Mouse (Mus musculus): ENCODE data around the gene Cyld. TPM values are rescaled to one million over a fixed set of nuclear protein-coding genes. Genes with fewer than 3 reads are reported as not detected.

Gene Cyld
- polyA plus RNA-seq, 1 experiment from 2014 or later: 14.4 TPM

- ATAC-seq (ENCODE audit: insufficient read depth): no peak
- Histone ChIP-seq H3K4me3 (ENCODE audit: low read depth, low read length) (no peak overlapping the region), H3K9ac (no peak overlapping the region), H3K9me3 (ENCODE audit: low read depth, low read length) (no peaks in the 10 kb centered on the region), H3K27ac (ENCODE audit: low read depth) (no peak overlapping the region), H3K4me2 (no peak overlapping the region), H3K27me3 (ENCODE audit: insufficient read depth, low read length) (no peaks in the 10 kb centered on the region), H3K4me1 (ENCODE audit: insufficient read depth) (peaks cover 8% of the 10 kb centered on the region), H3K36me3 (ENCODE audit: insufficient read depth) (no peaks in the 10 kb centered on the region)
- TF ChIP-seq CTCF (IDR thresholded peaks at IDR 0.05; ENCODE audit: low read depth): no peak
- 79% methylated on average over 6 of the region's 6 CpGs for WGBS
- DNase-seq: no peak
These were observed 7.7 kb upstream of the Cyld start for GRCm38 (mm10) chr8:88689151-88689550.

GRCm38 (mm10) chr8:88689891-88690290 lies 6.9 kb upstream of the Cyld start:
- H3K4me1 ChIP-seq (ENCODE audit: insufficient read depth): peaks cover 8% of the 10 kb centered on the region
- WGBS: 82% methylated on average over 6 of the region's 6 CpGs
- no peak overlapping the region for H3K4me3 ChIP-seq (ENCODE audit: low read depth, low read length)
- H3K9ac ChIP-seq: no peak overlapping the region
- DNase-seq: no peak
- H3K27ac ChIP-seq (ENCODE audit: low read depth): no peak overlapping the region
- H3K27me3 ChIP-seq (ENCODE audit: insufficient read depth, low read length): no peaks in the 10 kb centered on the region
- H3K9me3 ChIP-seq (ENCODE audit: low read depth, low read length): no peaks in the 10 kb centered on the region
- no peak overlapping the region for H3K4me2 ChIP-seq
- TF ChIP-seq CTCF (IDR thresholded peaks at IDR 0.05; ENCODE audit: low read depth): no peak
- ATAC-seq (ENCODE audit: insufficient read depth): no peak
- no peaks in the 10 kb centered on the region for H3K36me3 ChIP-seq (ENCODE audit: insufficient read depth)

- no peaks in the 10 kb centered on the region for H3K27me3 ChIP-seq (ENCODE audit: insufficient read depth, low read length)
- H3K9me3 ChIP-seq (ENCODE audit: low read depth, low read length): no peaks in the 10 kb centered on the region
- H3K4me1 ChIP-seq (ENCODE audit: insufficient read depth): peaks cover 4% of the 10 kb centered on the region
- 31% methylated on average over 4 of the region's 4 CpGs for WGBS
- no peak overlapping the region for H3K4me3 ChIP-seq (ENCODE audit: low read depth, low read length)
- no peak for TF ChIP-seq CTCF (IDR thresholded peaks at IDR 0.05; ENCODE audit: low read depth)
- no peak overlapping the region for H3K27ac ChIP-seq (ENCODE audit: low read depth)
- no peak for DNase-seq
- H3K9ac ChIP-seq: no peak overlapping the region
- no peak overlapping the region for H3K4me2 ChIP-seq
- ATAC-seq (ENCODE audit: insufficient read depth): no peak
- no peaks in the 10 kb centered on the region for H3K36me3 ChIP-seq (ENCODE audit: insufficient read depth)
These were observed 5.4 kb upstream of the Cyld start for GRCm38 (mm10) chr8:88691342-88691948.

- Histone ChIP-seq H3K9me3 (ENCODE audit: low read depth, low read length) (no peaks in the 10 kb centered on the region), H3K36me3 (ENCODE audit: insufficient read depth) (no peaks in the 10 kb centered on the region), H3K4me1 (ENCODE audit: insufficient read depth) (no peaks in the 10 kb centered on the region; the same call in 1 of the 2 replicates), H3K4me2 (no peak overlapping the region), H3K27me3 (ENCODE audit: insufficient read depth, low read length) (no peaks in the 10 kb centered on the region), H3K4me3 (ENCODE audit: low read depth, low read length) (no peak overlapping the region), H3K9ac (no peak overlapping the region), H3K27ac (ENCODE audit: low read depth) (no peak overlapping the region)
- WGBS: 27% methylated on average over 7 of the region's 7 CpGs
- DNase-seq (no peak), ATAC-seq (ENCODE audit: insufficient read depth) (no peak)
- no peak for TF ChIP-seq CTCF (IDR thresholded peaks at IDR 0.05; ENCODE audit: low read depth)
These were observed 4.9 kb upstream of the Cyld start for GRCm38 (mm10) chr8:88691961-88692360.

GRCm38 (mm10) chr8:88692866-88693265 lies 4.0 kb upstream of the Cyld start:
- H3K4me3 ChIP-seq (ENCODE audit: low read depth, low read length): no peak overlapping the region
- no peak overlapping the region for H3K27ac ChIP-seq (ENCODE audit: low read depth)
- no peaks in the 10 kb centered on the region for H3K27me3 ChIP-seq (ENCODE audit: insufficient read depth, low read length)
- DNase-seq: no peak
- no peak overlapping the region for H3K9ac ChIP-seq
- ATAC-seq (ENCODE audit: insufficient read depth): no peak
- WGBS: 75% methylated on average over 6 of the region's 6 CpGs
- no peak overlapping the region for H3K4me2 ChIP-seq
- H3K36me3 ChIP-seq (ENCODE audit: insufficient read depth): no peaks in the 10 kb centered on the region
- no peaks in the 10 kb centered on the region for H3K9me3 ChIP-seq (ENCODE audit: low read depth, low read length)
- TF ChIP-seq CTCF (IDR thresholded peaks at IDR 0.05; ENCODE audit: low read depth): no peak
- H3K4me1 ChIP-seq (ENCODE audit: insufficient read depth): no peaks in the 10 kb centered on the region

GRCm38 (mm10) chr8:88693376-88693775 lies 3.5 kb upstream of the Cyld start:
- 70% methylated on average over 4 of the region's 4 CpGs for WGBS

GRCm38 (mm10) chr8:88694291-88694690 lies 2.5 kb upstream of the Cyld start:
- no peak overlapping the region for H3K9ac ChIP-seq
- no peaks in the 10 kb centered on the region for H3K9me3 ChIP-seq (ENCODE audit: low read depth, low read length)
- H3K27ac ChIP-seq (ENCODE audit: low read depth): no peak overlapping the region
- ATAC-seq (ENCODE audit: insufficient read depth) (no peak), DNase-seq (no peak)
- 45% methylated on average over 7 of the region's 7 CpGs for WGBS
- H3K4me2 ChIP-seq: no peak overlapping the region
- H3K4me3 ChIP-seq (ENCODE audit: low read depth, low read length): no peak overlapping the region
- no peaks in the 10 kb centered on the region for H3K36me3 ChIP-seq (ENCODE audit: insufficient read depth)
- TF ChIP-seq CTCF (IDR thresholded peaks at IDR 0.05; ENCODE audit: low read depth): no peak
- H3K27me3 ChIP-seq (ENCODE audit: insufficient read depth, low read length): no peaks in the 10 kb centered on the region
- no peaks in the 10 kb centered on the region for H3K4me1 ChIP-seq (ENCODE audit: insufficient read depth)

More at GRCm38 (mm10) chr8:88693376-88693775, 3.5 kb upstream of the Cyld start:
- Histone ChIP-seq H3K9me3 (ENCODE audit: low read depth, low read length) (no peaks in the 10 kb centered on the region), H3K36me3 (ENCODE audit: insufficient read depth) (no peaks in the 10 kb centered on the region), H3K27ac (ENCODE audit: low read depth) (no peak overlapping the region), H3K4me1 (ENCODE audit: insufficient read depth) (no peaks in the 10 kb centered on the region), H3K9ac (no peak overlapping the region), H3K4me2 (no peak overlapping the region), H3K27me3 (ENCODE audit: insufficient read depth, low read length) (no peaks in the 10 kb centered on the region), H3K4me3 (ENCODE audit: low read depth, low read length) (no peak overlapping the region)
- no peak for ATAC-seq (ENCODE audit: insufficient read depth)
- DNase-seq: no peak
- TF ChIP-seq CTCF (IDR thresholded peaks at IDR 0.05; ENCODE audit: low read depth): no peak
